14 mouse cellular contexts compared by ENCODE assay signal in the genomic region with DNA sequence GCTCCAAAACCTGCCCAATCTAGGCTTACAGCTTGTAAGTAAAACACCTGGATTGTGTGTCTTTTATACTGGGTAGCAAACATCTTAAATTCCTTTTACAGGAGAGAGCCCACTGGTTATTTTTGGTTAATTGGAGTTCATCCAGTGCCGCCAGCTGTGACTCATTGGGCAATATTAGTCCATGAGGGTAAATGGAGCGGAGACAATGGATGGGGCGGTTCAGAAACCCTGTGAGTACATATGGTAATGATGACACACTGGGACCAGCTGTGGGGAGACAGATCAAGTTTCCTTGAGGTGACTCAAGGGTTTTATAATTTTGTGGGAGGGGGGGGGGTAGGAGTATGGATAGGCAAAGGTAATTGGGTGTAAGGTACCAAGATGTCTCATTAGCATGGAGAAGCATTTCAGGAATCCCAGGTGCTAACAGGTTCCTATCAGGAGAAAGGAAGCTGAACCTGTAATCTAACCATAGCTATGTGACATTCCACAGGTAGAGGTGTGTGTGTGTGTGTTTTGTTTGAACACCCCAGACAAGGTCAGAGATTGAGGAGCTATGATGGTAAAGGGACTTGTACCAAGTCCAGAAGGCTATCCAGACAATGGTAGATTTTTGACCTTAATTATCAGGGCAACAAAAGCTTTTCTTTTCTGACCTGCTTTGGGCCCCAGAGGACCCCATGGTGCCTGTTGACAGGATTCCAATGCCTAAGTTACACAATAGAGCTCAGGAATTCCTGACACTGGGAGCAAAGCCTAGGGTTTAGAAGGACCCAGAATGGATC. TPM values are rescaled to one million over a fixed set of nuclear protein-coding genes. Genes with fewer than 3 reads are reported as not detected.
DNase-seq lines count a peak whose midpoint lies in the region; ATAC-seq and TF ChIP-seq lines count a peak whose summit lies in the region.
"Had no signal": no experiment of that assay in that cellular context is flagged by ENCODE, and none has a peak within 500 bp of the region (broad histone marks: within the 10 kb centered on the region; RNA-seq: fewer than 3 reads in every experiment).

No protein-coding gene starts in this region.

- WGBS in embryonic facial prominence, embryonic 14.5 days, result 35% methylated on average over 3 of the region's 3 CpGs
- WGBS in thymus, adult 2 months, result 93% methylated on average over 3 of the region's 3 CpGs

- no peak overlapping the region for H3K9ac ChIP-seq in embryonic facial prominence, embryonic 14.5 days (ENCODE audit: low read depth, low read length)
- H3K9ac ChIP-seq: liver, embryonic 13.5 days had no signal

- H3K36me3 ChIP-seq in embryonic facial prominence, embryonic 14.5 days (ENCODE audit: control insufficient read depth, insufficient read depth, low read length), result no peaks in the 10 kb centered on the region
- H3K36me3 ChIP-seq in thymus, adult 2 months (ENCODE audit: control insufficient read depth, insufficient read depth, low read length), result no peaks in the 10 kb centered on the region
- H3K36me3 ChIP-seq: liver, embryonic 13.5 days had no signal

- TF ChIP-seq CTCF in thymus, adult 2 months (IDR thresholded peaks at IDR 0.05; ENCODE audit: borderline replicate concordance, control insufficient read depth, extremely low read depth, insufficient read depth, low read length, poor library complexity), result no peak

- 0 out of 2 replicates have a peak, but pooled peaks cover under 1% of the 10 kb centered on the region for H3K4me1 ChIP-seq in embryonic facial prominence, embryonic 14.5 days (ENCODE audit: control insufficient read depth, insufficient read depth, low read length)
- no peaks in the 10 kb centered on the region for H3K4me1 ChIP-seq in thymus, adult 2 months (replicated peaks; ENCODE audit: control insufficient read depth, insufficient read depth, low read length)
- H3K4me1 ChIP-seq: liver, embryonic 13.5 days had no signal

- DNase-seq in adrenal gland, postnatal 10 days, result peak; percentile 5
- no peak for DNase-seq in adrenal gland, postnatal 14 days
- DNase-seq in lung, postnatal 10 days, result peak; percentile 11
- DNase-seq in lung, postnatal 4 days, result no peak
- peak; percentile 63 for DNase-seq in embryonic facial prominence, embryonic 14.5 days (ENCODE audit: low spot score)
- peak; percentile 32 for DNase-seq in retina, embryonic 14.5 days (ENCODE audit: low spot score)
- DNase-seq in thymus, adult 2 months, result no peak
- no peak for DNase-seq in adrenal gland, adult (ENCODE audit: inconsistent age in 2 of 2, low spot score in 1 of 2)
- DNase-seq: adrenal gland, adult 8-10 months; cerebellum, postnatal 25 days; heart, adult 2 months; heart, postnatal 36 days; kidney, adult 8-10 months; liver, embryonic 13.5 days had no signal

- no peaks in the 10 kb centered on the region for H3K9me3 ChIP-seq in embryonic facial prominence, embryonic 14.5 days (ENCODE audit: control insufficient read depth, low read length)
- H3K9me3 ChIP-seq: liver, embryonic 13.5 days had no signal

- H3K27me3 ChIP-seq in embryonic facial prominence, embryonic 14.5 days (replicated peaks; ENCODE audit: control insufficient read depth, insufficient read depth, low read length), result 0 out of 2 replicates have a peak, but pooled peaks cover 1% of the 10 kb centered on the region
- H3K27me3 ChIP-seq in thymus, adult 2 months (ENCODE audit: control insufficient read depth, insufficient read depth, low read length), result peaks cover 5% of the 10 kb centered on the region

- no peak overlapping the region for H3K27ac ChIP-seq in embryonic facial prominence, embryonic 14.5 days (replicated peaks; ENCODE audit: low read depth, low read length)
- no peak overlapping the region for H3K27ac ChIP-seq in thymus, adult 2 months (ENCODE audit: control insufficient read depth, insufficient read depth, low read length)
- H3K27ac ChIP-seq: heart, adult 2 months; liver, embryonic 13.5 days had no signal

- H3K4me3 ChIP-seq in embryonic facial prominence, embryonic 14.5 days (ENCODE audit: low read depth, low read length), result no peak overlapping the region
- H3K4me3 ChIP-seq in thymus, adult 2 months (ENCODE audit: control insufficient read depth, insufficient read depth, low read length), result no peak overlapping the region
- H3K4me3 ChIP-seq: heart, adult 2 months; liver, embryonic 13.5 days had no signal

- no peak for TF ChIP-seq POLR2A in thymus, adult 2 months (IDR thresholded peaks at IDR 0.05; ENCODE audit: control insufficient read depth, extremely low read depth, insufficient read depth, low read length, poor library complexity)

- no peak overlapping the region for H3K4me2 ChIP-seq in embryonic facial prominence, embryonic 14.5 days (ENCODE audit: low read depth, low read length)
- H3K4me2 ChIP-seq: liver, embryonic 13.5 days had no signal

- ATAC-seq in embryonic facial prominence, embryonic 14.5 days (ENCODE audit: low read depth), result peak; percentile 92

RNA-seq across cellular contexts. Expression of a gene that starts 21.3 kb away (rescaled TPM):
- total RNA-seq in adrenal gland, postnatal 10 days (2021), result 10 to 100 TPM; 56.9 to 72.2 TPM
- total RNA-seq in adrenal gland, postnatal 14 days (2021), result 69.0 and 70.3 TPM in 2 replicates
- polyA plus RNA-seq in embryonic facial prominence, embryonic 14.5 days (2014; fragmentation: Nextera tagmentation; extraction: Ambion mirVana), result 27.9 and 28.5 TPM in 2 replicates
- polyA plus RNA-seq in thymus, adult 2 months (2012; rRNA removed), result 11.8 and 12.8 TPM in 2 replicates

Comparison
In these comparisons a context has a peak if more than half of its experiments do, and no peak if none do; other contexts are left out.
1. DNase-seq: peak in adrenal gland, postnatal 10 days (single experiment), lung, postnatal 10 days (single experiment), embryonic facial prominence, embryonic 14.5 days (single experiment) and retina, embryonic 14.5 days (single experiment); none in adrenal gland, postnatal 14 days (single experiment), lung, postnatal 4 days (0 of 2), thymus, adult 2 months (single experiment) and adrenal gland, adult (0 of 2).